Mouse (Mus musculus) thymus, postnatal 25 days (tissue): ENCODE data around the gene Naa80.
"Not testable (repeated sequence)": the region's sequence is repeated elsewhere in the genome, so short reads cannot be mapped to it uniquely, and the experiment has no call there.

Experiments used
- DNase-seq: peaks from one replicate; pipeline ENCODE4 v3.0.0; 2022

Gene Naa80

DNA sequence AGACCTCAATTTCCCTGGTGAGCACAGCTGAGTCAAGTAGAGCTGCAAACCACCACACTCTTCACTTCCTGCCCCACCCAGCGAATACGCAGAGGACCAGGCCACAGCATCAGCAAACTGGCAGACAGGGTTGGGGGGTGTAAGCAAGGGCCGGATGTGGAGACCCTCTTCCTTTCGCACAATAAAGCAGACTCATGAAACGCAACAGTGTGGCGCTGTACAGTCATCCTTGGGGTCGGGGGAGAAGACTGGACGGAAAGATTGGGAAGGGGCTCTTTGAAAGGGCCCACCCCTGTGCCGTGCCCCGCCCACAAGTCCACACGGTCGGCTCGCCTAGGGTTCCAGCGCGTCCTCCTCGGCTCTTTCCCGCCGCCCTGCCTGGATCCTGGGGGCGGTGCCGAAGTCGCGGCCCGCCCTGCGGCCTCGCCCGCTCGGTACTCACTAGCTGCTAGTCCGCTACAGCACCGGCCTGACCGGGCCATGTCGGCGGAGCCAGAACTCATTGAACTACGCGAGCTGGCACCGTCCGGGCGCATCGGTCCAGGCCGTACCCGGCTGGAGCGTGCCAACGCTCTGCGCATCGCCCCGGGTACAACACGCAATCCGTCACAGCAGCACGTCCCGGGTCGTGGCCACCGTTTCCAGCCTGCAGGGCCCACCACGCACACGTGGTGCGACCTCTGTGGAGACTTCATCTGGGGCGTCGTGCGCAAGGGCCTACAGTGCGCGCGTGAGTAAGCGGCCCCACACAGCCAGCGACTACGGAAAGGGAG lies 27.4 kb upstream of the Naa80 start, which contains the start of gene Rassf1:
Gene Rassf1, plus strand, starts transcription at position 439 of the 773 bp plus-strand sequence.
- DNase-seq = peak; percentile 82

DNA sequence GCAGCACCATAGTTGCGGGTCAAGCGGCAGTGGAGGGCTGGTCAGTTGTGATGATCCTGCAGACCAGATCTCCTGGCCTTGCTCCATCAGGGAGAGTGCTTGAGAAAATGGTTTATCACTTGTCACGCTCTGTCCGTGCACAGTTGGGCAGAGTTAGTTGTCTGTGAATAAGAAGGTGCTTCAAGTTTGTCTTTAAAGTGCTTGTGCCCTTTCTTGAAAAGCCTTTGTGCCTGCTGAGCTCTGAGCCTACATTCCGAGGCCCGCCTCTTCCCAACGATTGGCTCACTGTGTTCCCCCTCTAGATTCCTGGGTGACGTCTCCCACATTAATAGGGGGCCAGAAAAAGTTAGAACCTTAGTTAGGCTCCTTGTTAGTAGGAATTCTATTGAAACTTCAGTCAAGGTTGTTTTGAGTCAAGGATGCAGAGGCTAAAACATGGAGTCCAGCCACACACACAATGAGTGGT lies 26.8 kb upstream of the Naa80 start:
- no peak for DNase-seq

DNA sequence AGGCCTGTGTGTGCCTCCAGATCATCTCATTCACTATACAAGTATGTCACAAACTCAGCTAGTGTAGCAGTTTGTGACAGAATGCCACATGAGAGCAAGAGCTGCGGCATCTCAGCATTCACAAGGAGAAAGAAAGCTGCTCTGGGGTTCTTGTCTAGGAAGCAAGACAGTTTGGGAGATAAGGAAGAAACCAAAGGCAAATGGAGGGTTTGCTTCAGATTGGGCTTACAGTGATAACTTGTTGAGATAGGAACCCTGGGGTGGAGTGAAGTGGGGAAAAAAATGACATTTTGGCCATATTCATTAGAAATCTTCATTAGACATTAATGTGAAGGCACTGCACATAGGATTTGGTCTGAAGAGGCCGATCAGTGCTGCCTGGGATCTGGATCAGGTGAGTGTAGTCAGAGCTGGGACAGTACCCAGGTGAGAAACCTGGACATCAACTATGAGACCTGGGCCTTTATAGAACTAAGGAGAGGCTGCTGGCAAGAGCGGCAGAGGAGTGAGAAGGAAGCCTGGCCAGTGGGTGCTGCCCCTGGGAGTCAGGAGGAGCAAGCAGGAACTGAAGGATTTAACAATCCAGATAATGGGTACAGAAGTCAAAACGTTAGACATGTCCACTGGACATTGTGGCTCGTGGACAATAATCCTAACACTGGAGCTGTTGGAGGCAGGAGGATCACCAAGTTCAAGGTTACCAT lies 25.8 kb upstream of the Naa80 start:
- no peak for DNase-seq

DNA sequence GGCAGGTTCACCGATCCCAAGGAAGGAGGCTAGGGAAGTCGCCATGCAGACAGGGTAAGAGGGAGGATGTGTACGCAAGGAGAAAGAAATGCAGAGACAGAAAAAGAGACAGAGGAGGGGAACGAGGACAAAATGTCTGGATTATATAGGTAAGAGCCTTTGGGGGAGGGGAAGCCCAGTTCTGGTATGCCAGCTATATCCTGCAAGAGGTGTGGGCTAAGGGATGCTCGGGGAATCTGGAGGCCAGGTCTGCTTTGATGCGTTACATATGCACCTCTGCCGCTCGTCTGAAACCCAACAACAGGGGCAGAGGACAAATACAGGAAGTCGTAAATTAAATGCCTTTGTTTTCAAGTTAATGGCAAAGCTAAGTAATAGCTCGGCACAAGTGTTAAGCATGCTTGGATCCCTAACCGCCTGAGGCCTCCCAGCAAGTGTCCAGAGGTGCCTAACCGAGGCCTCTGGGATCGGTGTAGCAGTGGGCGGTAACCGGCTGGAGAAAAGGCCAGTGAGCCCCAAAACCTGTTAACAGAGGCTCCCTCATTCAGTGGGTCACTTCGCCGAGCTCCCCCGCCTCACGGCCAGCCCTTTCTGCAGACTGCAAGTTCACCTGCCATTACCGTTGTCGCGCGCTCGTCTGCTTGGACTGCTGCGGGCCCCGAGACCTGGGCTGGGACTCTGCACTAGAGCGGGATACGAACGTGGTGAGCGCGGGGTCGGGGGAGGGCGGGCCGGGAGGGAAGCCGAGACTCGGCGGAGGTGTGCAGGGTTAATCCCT lies 25.0 kb upstream of the Naa80 start:
- DNase-seq = no peak

DNA sequence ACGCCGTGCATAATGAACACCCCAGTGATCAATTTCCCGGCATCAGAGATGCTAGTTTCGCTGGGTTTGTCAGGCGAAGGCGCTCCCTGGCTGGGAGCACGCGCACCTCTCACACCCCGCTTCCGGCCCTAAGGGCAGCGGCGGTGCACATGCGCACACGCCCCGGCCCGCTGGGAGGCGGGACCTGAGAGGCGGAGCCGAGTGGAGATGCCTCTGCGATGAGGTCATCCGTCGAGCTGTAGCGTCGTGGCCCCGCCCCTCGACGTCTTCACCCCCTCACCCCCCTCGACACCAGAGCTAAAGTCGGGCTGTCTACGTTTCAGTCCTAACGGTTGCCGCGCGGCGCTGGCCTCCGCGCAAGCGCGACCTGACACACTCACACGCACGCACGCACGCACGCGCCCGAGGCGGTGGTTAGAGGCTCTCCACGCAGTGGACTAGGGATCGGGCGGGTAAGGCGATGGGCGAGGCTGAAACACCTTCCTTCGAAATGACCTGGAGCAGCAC lies 24.3 kb upstream of the Naa80 start:
- peak; percentile 96 for DNase-seq

DNA sequence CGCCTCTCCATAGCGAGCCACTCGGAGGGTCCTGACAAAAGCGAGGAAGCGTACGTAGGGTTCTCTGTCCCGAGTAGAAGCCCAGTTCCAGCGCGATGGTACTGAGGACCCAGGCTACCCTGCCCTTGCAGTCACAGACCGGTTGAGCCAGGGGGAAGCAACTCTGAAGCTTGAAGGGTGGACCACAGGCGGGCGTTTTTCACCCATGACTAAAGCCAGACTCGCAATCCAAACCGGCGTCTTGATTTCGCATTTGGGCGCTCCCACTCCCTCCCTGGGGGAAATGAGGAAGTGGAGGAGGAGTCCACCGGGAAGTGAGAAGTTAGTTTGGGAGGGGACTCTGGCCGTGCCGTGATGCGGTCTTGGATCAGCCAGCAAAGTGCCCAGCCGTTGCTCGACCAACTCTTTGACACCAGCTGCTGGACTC lies 23.6 kb upstream of the Naa80 start:
- DNase-seq = no peak

DNA sequence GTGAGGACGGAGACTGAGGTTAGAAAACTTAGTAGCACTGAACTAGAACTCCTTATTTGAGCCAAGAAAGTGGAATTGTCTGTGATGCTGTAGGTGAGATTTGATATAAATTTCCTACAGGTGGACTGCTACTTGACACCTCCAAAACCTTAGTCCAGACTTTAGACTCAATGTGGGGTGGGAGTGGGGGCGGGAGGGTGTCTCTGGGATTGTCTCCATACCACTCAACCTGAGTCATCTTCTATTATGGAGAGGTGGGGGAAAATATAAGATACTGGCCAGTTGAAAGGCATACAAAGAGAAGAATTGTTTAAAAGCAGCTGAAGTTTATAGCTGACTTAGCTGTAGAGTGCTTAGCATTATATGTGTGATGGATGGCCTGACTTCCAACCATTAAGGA lies 23.0 kb upstream of the Naa80 start:
- DNase-seq = no peak

DNA sequence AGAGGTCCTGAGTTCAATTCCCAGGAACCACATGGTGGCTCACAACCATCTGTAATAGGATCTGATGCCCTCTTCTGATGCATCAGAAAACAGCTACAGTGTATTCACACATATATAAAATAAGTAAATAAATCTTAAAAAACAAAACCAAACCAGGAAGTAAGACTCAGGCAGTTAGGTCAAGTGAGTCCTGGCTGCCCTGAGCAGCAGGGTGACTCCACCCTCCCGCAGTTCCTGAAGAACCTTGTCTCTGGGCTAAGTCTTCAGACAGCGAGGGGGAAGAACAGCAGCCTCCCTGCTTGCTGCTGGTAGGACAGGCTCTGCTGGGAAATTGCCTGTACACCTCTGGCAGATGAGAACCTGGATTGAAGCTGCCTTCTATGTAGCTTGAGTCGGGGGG lies 22.3 kb upstream of the Naa80 start:
- no peak for DNase-seq

DNA sequence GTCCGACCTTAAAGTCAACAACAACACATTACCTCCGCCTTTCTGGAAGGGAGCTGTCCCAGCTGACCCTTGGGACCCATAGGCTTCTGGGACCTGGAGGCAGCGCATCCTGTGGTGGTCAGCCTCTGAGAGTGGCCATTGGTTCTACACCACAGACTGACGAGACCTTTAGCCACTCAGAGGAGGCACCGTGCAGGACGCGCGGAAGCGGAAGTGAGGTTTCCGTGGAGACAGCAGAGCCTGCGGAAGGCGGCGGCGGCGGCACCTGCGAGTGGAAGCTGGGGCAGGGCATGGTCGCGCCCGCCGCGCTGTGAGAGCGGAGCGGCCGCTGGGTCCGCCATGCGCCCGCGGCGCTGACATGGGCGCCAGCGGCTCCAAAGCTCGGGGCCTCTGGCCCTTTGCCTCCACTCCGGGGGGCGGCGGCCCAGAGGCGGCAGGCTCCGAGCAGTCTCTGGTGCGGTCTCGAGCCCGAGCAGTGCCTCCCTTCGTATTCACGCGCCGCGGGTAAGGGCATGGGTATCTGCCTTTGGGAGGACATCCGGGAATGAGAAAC lies 15.6 kb upstream of the Naa80 start, which contains the start of gene Tusc2:
Gene Tusc2, plus strand, starts transcription at position 227 of the 553 bp plus-strand sequence.
- peak; percentile 93 for DNase-seq

DNA sequence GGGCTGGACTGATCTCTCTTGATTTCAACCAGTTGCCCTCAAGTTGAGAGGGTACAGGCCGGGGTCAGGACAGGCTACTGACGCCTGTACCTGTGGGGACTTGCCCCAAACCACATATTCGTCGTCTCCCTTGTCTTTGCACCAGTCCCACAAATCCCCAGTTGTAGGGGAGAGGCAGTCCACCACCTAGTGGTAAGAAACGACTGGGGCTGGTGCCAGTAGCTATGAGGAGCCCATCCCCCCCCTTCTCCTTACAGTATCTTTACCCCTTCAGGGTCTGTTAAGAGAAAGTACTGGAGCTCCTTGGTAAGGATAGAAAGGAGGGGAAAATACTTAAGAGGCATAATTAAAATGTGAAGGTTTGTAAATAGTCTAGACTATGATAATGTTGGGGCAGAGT lies 13.1 kb upstream of the Naa80 start:
- not testable (repeated sequence) for DNase-seq

DNA sequence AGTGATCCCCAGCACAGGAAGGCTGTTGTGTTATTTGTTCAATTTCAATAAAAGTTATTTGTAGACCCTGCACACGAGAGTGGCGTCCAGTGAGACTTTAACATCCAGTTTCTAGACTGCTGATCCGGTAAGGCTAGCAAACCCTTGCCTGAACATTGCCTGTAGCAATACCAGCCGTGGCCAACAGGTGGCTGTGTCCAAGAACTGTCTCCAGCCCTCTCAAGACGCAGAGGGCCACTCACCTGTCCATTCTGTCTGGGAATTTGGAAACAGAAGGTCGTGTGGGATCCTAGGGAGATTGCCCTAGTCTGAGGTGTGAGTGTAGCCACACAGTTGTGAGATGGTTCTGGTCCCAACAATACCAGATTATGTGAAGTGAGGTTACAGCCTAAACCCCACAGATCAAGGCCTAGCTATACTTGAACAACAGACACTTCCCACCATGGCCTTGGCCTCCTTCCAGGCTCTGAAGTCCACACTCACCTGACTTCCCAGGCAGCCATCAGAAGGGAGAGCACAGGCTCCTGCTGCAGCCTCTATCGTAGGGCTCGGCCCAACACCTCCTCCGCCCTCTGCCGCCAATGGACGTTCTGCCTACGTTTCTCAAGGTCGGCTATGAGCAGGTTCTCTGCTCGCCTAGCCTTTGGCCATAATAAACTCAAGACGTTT lies 12.5 kb upstream of the Naa80 start:
- DNase-seq = peak; percentile 79

DNA sequence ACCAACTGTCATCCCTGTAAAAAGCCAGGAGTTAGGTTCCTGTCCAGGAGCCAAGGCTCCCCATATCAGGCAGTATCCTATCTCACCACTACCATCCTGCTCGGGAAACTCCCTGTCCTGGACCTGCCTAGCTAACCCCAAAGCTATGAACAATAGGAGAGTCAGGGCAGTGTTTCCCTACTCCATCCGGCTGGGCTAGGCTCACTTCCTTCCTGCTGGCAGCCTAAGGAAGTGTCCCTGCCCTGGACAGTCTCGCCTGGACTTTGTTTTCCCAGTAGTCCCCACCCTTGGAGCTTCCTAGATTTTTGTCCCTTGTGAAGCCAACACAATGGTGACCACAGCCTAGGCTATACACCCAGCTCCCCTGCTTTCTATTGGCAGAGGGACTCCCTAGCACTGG lies 11.8 kb upstream of the Naa80 start:
- DNase-seq = no peak

DNA sequence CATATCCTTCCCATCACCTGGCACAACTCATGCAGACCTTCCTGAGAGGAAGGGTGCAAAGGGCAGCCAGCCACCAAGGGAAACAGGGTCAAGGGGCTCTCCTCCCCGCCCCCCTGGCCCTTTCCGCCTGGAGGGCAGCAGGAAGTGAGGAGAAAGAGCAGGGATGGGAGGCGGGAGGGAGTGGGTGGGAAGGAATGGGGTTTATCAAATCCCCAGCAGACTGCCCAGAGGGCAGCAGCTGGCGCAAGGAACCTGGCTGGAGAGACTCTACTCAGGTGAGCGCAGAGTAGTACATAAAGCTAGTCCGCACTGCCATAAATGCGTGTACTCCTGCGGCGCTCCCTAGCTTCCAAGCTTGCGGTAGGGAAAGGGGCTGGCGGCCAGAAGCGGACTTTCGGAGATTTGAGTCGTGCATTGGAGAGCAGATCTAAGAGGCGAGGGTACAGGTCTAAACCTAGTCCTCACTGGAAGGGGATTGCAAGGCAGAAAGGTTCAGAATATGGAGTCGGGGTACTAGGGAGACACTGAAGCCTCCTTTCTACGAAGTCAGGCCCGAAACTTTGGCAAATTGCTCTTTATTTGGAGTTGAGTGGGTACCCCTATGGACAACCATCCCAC lies 10.9 kb upstream of the Naa80 start, which contains the start of gene Hyal2:
Gene Hyal2, plus strand, starts transcription at position 244 of the 618 bp plus-strand sequence.
- peak; percentile 2 for DNase-seq

DNA sequence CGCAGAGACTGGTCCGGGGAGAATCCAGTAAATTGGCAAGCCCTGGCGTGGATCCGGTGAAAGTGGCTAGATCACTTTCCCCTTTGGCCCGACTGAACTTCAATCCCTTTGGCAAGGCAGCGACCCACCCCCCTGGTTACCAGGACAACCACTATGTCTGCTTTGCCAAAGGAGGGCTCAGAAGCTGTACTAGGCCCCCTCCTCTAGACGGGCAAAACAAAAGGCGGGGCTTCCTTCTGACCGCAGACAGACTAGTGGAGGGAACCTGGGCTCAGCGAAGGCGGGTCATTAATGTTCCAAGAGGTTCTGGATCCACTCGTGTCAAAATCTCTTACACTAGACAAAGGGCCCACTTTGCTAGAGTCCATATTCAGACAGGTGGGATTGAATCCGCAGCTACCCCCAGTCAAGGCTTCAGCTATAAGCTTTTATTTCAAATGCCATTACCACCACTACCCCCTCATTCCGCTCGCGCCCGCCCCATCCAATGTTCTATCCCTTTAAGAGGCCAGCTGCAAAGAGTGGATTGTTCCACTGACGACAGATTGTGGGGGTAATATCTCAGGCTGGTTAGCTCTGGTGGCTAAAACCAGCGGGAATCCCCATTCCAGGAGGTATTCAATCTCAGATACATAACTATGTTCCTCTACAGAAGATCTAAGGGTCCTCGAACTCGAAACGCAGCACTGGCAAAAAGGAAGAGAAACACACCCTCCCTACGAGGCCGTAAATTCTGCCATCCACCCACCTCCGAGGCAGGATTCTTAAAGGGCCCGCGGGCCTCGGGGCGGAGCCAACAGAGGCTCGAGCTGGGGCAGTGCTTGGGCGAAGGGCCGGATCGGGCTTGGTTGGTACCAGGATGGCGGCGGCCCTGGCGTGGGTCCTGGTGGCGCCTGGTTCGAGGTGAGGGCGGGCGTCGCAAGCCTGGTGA lies 10.1 kb upstream of the Naa80 start:
- peak; percentile 85 for DNase-seq

DNA sequence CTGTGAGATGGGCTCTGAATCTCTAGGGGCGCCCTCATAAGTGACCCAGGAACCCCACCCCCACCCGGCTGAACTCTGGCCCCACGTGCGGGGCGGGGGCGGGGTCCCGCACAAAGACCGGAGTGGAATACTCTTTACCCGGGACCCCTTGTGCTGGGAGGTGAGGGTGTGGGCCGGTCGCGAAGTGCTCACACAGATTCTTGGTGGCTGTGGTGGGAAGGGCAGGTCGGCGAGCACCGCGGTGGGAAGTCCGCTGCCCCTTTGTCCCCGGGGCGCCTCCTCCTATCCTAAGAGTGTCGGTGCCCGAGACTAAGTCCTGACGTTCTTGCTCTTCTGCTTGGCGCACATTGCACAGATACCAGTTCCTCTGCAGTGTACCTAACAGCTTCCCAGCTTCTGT lies 9.4 kb upstream of the Naa80 start:
- DNase-seq = no peak

DNA sequence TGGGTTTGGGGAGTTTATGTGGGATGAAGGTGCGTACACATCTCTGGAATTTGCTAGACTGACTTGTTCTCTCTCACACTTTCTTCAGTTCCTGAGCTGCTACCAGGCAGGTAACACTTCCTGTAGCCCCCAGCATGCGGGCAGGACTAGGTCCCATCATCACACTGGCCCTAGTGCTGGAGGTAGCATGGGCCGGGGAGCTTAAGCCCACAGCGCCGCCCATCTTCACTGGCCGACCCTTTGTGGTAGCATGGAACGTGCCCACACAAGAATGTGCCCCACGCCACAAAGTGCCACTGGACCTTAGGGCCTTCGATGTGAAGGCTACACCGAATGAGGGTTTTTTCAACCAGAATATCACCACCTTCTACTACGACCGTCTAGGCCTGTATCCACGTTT lies 8.7 kb upstream of the Naa80 start:
- peak; percentile 10 for DNase-seq

DNA sequence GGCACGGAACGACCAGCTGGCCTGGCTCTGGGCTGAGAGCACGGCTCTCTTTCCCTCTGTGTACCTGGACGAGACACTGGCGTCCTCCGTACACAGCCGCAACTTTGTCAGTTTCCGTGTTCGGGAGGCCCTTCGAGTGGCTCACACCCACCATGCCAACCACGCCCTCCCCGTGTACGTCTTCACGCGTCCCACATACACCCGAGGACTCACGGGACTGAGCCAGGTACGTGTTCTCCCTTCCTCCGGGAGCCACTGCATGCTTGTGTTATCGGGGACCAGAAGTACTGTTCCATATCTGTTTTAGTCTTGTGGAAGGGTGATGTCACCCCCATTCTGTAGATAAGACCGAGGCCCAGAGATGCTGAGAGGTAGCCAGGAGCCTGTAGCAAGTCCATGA lies 7.8 kb upstream of the Naa80 start:
- no peak for DNase-seq

DNA sequence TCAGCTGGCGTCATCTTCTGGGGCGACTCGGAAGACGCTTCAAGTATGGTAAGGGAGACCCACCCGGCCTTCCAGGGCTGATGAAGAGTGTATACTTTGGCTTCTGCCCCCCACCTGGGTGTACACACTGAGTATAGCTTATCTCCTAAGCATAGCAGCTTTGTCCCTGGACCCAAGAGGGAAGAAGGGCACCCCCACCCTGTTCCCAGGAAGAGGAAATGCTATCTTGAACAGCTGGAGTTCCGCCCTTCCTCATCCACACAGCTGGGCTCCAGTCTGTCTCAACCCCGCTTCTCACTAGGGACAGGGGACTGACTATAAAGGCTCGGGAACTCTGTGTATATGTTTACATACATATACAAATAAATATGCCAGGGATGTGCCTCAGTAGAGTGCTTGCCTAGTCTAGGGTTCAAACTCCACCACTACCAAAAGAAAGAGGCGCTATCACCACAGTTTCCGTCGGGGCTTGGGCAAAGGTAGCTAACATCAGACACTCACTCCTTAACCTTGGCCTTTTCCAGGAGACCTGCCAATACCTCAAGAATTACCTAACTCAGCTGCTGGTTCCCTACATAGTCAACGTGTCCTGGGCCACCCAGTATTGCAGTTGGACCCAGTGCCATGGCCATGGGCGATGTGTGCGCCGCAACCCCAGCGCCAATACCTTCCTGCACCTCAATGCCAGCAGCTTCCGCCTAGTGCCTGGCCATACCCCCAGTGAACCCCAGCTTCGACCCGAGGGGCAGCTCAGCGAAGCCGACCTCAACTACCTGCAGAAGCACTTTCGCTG lies 7.0 kb upstream of the Naa80 start:
- no peak for DNase-seq

DNA sequence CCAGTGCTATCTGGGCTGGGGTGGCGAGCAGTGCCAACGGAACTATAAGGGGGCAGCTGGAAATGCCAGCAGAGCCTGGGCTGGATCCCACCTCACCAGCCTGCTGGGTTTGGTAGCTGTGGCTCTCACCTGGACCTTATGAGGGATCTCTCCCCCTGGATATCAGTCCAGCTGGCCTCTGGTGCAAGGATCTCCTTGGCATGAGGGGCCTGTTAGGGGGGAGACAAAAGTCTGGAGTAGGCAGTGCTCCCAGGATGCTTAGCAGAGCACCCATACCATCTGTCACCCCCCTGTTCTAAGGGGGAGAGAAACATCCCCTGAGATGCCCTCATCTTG lies 6.4 kb upstream of the Naa80 start:
- DNase-seq = no peak

DNA sequence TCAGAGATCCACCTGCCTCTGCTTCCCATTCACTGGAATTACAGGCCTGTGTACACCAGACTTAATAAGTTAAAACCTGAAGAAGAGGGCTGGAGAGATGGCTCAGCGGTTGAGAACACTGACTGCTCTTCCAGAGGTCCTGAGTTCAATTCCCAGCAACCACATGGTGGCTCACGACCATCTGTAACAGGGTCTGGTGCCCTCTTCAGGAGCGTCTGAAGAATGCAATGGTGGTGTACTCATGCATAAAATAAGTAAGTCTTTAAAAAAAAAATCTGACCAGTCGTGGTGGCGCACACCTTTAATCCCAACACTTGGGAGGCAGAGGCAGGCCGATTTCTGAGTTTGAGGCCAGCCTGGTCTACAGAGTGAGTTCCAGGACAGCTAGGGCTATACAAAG lies 4.9 kb upstream of the Naa80 start:
- DNase-seq = not testable (repeated sequence)
